Mouse (Mus musculus): ENCODE data around the gene Nav3. TPM values are rescaled to one million over a fixed set of nuclear protein-coding genes. Genes with fewer than 3 reads are reported as not detected.
"Not testable (repeated sequence)": the region's sequence is repeated elsewhere in the genome, so short reads cannot be mapped to it uniquely, and the experiment has no call there.

Gene Nav3
- polyA plus RNA-seq, 2 experiments: 0.06 to 0.07 TPM

GRCm38 (mm10) chr10:110022100-110022499, 433.9 kb downstream of the Nav3 start:
- Histone ChIP-seq H3K36me3 (replicated peaks; ENCODE audit: control insufficient read depth, insufficient read depth, low read depth) (no peaks in the 10 kb centered on the region), H3K27ac (no peak overlapping the region), H3K4me3 (ENCODE audit: insufficient read depth in 1 of 2, low read depth in 2 of 2, low read length in 2 of 2) (no peak overlapping the region), H3K27me3 (ENCODE audit: control insufficient read depth, insufficient read depth, low read length) (no peaks in the 10 kb centered on the region), H3K9me3 (ENCODE audit: control insufficient read depth, low read length) (no peaks in the 10 kb centered on the region), H3K4me2 (ENCODE audit: low read depth) (no peak overlapping the region), H3K4me1 (replicated peaks; ENCODE audit: control insufficient read depth in 2 of 2, insufficient read depth in 2 of 2, low read length in 1 of 2) (no peaks in the 10 kb centered on the region), H3K9ac (replicated peaks) (no peak overlapping the region)
- TF ChIP-seq EP300 (IDR thresholded peaks at IDR 0.05; ENCODE audit: low read depth): no peak
- no peak for TF ChIP-seq CTCF (IDR thresholded peaks at IDR 0.05; ENCODE audit: low read depth)
- WGBS (ENCODE audit: insufficient replicate concordance): 68% methylated on average over 3 of the region's 3 CpGs
- ATAC-seq (ENCODE audit: insufficient read depth) (no peak), DNase-seq (ENCODE audit: low read depth in 3 of 3, low spot score in 3 of 3) (no peak)

GRCm38 (mm10) chr10:110019266-110019866, 436.6 kb downstream of the Nav3 start:
- no peak overlapping the region for H3K9ac ChIP-seq (replicated peaks)
- no peak overlapping the region for H3K4me3 ChIP-seq (ENCODE audit: insufficient read depth in 1 of 2, low read depth in 2 of 2, low read length in 2 of 2)
- 40% methylated on average over 4 of the region's 4 CpGs for WGBS (ENCODE audit: insufficient replicate concordance)
- DNase-seq (ENCODE audit: low read depth in 3 of 3, low spot score in 3 of 3): no peak
- H3K9me3 ChIP-seq (ENCODE audit: control insufficient read depth, low read length): no peaks in the 10 kb centered on the region
- H3K36me3 ChIP-seq (replicated peaks; ENCODE audit: control insufficient read depth, insufficient read depth, low read depth): no peaks in the 10 kb centered on the region
- no peak overlapping the region for H3K4me2 ChIP-seq (ENCODE audit: low read depth)
- no peak for ATAC-seq (ENCODE audit: insufficient read depth)
- no peaks in the 10 kb centered on the region for H3K27me3 ChIP-seq (ENCODE audit: control insufficient read depth, insufficient read depth, low read length)
- H3K4me1 ChIP-seq (replicated peaks; ENCODE audit: control insufficient read depth in 2 of 2, insufficient read depth in 2 of 2, low read length in 1 of 2): no peaks in the 10 kb centered on the region
- no peak overlapping the region for H3K27ac ChIP-seq
- TF ChIP-seq CTCF (IDR thresholded peaks at IDR 0.05; ENCODE audit: low read depth) (no peak), EP300 (IDR thresholded peaks at IDR 0.05; ENCODE audit: low read depth) (no peak)

GRCm38 (mm10) chr10:110001328-110001727, 454.7 kb downstream of the Nav3 start:
- not testable (repeated sequence) for H3K36me3 ChIP-seq (replicated peaks; ENCODE audit: control insufficient read depth, insufficient read depth, low read depth); H3K4me3 ChIP-seq (ENCODE audit: insufficient read depth in 1 of 2, low read depth in 2 of 2, low read length in 2 of 2); H3K27me3 ChIP-seq (ENCODE audit: control insufficient read depth, insufficient read depth, low read length); ATAC-seq (ENCODE audit: insufficient read depth); H3K4me1 ChIP-seq (replicated peaks; ENCODE audit: control insufficient read depth in 2 of 2, insufficient read depth in 2 of 2, low read length in 1 of 2); DNase-seq (ENCODE audit: low read depth in 3 of 3, low spot score in 3 of 3); H3K9ac ChIP-seq (replicated peaks); H3K9me3 ChIP-seq (ENCODE audit: control insufficient read depth, low read length); H3K27ac ChIP-seq; H3K4me2 ChIP-seq (ENCODE audit: low read depth)
- 63% methylated on average over 5 of the region's 5 CpGs for WGBS (ENCODE audit: insufficient replicate concordance)

GRCm38 (mm10) chr10:110000755-110001247, 455.2 kb downstream of the Nav3 start:
- TF ChIP-seq CTCF (IDR thresholded peaks at IDR 0.05; ENCODE audit: low read depth) (no peak), EP300 (IDR thresholded peaks at IDR 0.05; ENCODE audit: low read depth) (no peak)
- DNase-seq (ENCODE audit: low read depth in 3 of 3, low spot score in 3 of 3) (no peak), ATAC-seq (ENCODE audit: insufficient read depth) (no peak)
- no peak overlapping the region for H3K4me3 ChIP-seq (ENCODE audit: insufficient read depth in 1 of 2, low read depth in 2 of 2, low read length in 2 of 2)
- no peaks in the 10 kb centered on the region for H3K36me3 ChIP-seq (replicated peaks; ENCODE audit: control insufficient read depth, insufficient read depth, low read depth)
- WGBS (ENCODE audit: insufficient replicate concordance): 39% methylated on average over 3 of the region's 3 CpGs
- no peak overlapping the region for H3K27ac ChIP-seq
- H3K27me3 ChIP-seq (ENCODE audit: control insufficient read depth, insufficient read depth, low read length): no peaks in the 10 kb centered on the region
- no peak overlapping the region for H3K4me2 ChIP-seq (ENCODE audit: low read depth)
- no peak overlapping the region for H3K9ac ChIP-seq (replicated peaks)
- H3K4me1 ChIP-seq (replicated peaks; ENCODE audit: control insufficient read depth in 2 of 2, insufficient read depth in 2 of 2, low read length in 1 of 2): no peaks in the 10 kb centered on the region
- H3K9me3 ChIP-seq (ENCODE audit: control insufficient read depth, low read length): no peaks in the 10 kb centered on the region

DNA sequence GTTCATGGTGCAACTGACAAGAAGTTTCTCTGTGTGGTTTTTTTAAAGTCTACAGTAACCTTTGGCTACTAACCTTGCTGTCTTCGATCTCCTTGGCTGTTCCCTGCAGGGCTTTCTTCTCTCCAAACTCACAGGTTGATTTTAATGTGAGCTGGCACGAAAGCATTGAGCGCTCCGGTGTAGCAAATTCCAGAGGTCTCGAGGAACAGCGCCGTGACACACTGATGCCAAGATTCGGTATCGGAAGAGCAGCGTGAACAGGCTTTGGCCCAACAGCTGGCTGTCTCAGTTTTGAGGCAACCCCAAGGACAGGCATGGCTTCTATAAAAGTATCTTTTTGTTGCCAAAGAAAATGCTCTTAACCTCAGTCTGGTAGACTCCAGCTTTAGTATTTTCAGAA, 456.1 kb downstream of the Nav3 start:
- Histone ChIP-seq H3K4me1 (replicated peaks; ENCODE audit: control insufficient read depth in 2 of 2, insufficient read depth in 2 of 2, low read length in 1 of 2) (no peaks in the 10 kb centered on the region), H3K36me3 (replicated peaks; ENCODE audit: control insufficient read depth, insufficient read depth, low read depth) (no peaks in the 10 kb centered on the region), H3K27ac (no peak overlapping the region), H3K9ac (replicated peaks) (no peak overlapping the region), H3K4me2 (ENCODE audit: low read depth) (no peak overlapping the region), H3K27me3 (ENCODE audit: control insufficient read depth, insufficient read depth, low read length) (no peaks in the 10 kb centered on the region), H3K9me3 (ENCODE audit: control insufficient read depth, low read length) (no peaks in the 10 kb centered on the region), H3K4me3 (ENCODE audit: insufficient read depth in 1 of 2, low read depth in 2 of 2, low read length in 2 of 2) (no peak overlapping the region)
- ATAC-seq (ENCODE audit: insufficient read depth) (no peak), DNase-seq (ENCODE audit: low read depth in 3 of 3, low spot score in 3 of 3) (no peak)
- TF ChIP-seq CTCF (IDR thresholded peaks at IDR 0.05; ENCODE audit: low read depth) (no peak), EP300 (IDR thresholded peaks at IDR 0.05; ENCODE audit: low read depth) (no peak)
- 68% methylated on average over 10 of the region's 10 CpGs for WGBS (ENCODE audit: insufficient replicate concordance)
